Mouse (Mus musculus): ENCODE measurements around the gene Dennd4a.

Gene Dennd4a

DNA sequence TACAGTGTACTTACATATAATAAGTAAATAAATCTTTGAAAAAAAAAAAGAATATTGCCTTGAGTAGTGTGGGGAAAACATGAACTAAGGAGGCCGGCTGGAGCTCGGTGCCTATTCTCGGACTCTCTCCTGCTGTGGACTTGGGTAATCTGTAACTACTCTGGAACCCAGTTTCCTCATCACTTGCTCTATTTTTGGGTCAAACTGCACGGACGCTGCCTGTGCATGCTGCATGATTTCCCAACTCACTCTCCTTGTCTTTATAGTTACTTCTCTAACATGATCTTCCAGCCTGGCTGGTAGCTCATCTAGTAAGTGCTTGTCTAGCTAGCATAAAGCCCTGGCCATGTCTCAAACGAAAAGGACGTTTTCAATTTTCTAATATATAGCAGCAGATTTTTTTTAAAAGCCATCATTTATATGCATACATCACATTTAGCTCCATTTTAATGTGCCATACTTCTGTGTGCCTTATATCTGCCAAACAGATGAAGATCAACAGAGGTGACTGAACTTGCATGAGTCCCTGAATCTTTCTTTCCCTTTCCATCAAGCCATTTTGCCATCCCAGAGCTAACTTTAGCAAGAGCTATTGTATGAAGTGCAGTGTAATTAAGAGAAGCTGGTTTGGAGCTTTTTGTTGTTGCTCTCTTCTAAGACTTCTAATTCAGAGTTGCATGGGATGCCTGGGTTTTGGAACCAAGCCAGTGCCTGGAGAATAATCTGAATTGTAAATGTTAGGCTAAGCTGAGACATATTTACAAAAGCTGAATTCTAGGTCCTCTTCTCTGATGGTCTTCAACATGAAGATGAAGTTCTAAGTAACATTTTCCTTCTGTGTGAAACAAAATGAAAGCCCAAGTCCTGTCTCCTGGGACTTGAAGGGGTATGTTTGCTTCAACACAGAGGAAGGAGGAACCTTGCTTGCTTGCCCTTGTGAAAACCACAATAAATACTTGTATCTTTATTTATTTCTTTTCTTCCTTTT is 20.2 kb upstream of the Dennd4a start:
- no peak for DNase-seq (ENCODE audit: low read depth, low spot score)

DNA sequence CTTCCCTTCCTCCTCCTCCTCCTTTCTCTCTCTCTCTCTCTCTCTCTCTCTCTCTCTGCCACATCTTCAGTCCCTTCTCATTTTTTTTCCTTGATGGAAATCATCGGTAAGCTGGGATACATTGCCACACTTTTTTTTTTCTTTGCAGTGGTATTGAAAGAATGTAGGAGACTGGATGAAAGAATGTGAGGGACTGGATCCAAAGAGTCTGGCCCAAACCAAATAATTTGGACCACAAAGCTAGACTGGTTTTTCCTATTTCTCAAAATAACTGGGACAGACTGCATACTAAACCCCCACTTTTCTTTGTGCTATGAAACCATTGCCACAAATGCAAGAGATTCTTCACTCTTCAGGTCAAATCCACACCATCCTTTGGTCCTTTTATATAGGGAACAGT is 19.5 kb upstream of the Dennd4a start:
- no peak for DNase-seq (ENCODE audit: low read depth, low spot score)

DNA sequence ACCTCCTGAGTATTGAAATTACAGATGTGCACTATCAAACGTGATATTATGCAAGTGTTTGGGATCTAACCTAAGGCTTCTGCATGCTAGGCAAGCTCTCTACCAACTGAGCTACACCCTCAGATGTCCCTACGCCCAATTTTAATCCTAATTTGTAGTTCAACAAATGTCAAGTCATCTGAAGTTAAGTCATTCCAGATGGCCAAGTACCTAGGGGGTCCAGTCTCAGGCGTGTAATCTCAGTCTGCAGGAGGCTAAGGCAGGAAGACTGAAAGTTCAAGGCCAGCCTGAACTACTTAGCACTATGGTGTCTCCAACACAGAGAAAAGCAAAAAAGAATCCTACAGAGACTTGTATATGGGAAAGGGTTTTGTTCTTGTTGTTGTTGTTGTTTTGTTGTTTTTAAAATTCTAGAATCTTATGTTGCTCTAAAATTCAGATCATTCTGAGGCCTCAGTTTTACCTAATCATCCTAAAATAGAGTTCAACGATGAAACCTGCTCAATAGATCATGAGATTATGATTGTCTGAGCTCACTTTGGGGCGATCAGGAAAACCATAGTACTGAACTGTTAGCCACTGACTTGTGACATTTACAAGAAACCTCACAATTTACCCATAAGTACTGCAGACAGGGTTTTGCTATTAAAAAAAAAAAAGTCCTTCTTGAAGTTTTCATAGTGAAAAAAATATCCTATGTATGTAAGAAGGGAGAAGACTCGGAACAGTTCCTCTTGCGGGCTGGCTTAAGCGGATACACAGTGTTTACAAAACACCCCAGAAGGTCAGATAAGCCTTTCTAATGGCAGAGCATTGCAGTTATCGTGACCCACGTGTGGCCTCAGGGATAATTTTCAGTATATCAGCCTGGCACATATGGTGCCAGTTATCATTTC is 18.5 kb upstream of the Dennd4a start:
- no peak for DNase-seq (ENCODE audit: low read depth, low spot score)

DNA sequence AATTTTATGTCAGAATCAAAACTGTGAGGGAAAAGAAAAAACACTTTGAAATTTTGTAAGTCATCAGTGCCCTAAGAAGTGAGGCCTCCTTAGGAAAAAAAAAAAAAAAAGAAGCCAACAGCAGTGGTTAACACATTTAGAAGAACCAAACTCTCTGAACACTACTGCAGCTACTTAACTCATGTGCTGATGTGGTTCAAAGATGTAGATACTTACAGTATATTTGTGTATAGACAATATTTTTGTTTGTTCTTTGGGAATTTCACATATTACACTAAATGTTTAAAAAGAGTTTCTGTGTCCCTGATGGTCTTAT is 17.9 kb upstream of the Dennd4a start:
- DNase-seq (ENCODE audit: low read depth, low spot score): no peak

DNA sequence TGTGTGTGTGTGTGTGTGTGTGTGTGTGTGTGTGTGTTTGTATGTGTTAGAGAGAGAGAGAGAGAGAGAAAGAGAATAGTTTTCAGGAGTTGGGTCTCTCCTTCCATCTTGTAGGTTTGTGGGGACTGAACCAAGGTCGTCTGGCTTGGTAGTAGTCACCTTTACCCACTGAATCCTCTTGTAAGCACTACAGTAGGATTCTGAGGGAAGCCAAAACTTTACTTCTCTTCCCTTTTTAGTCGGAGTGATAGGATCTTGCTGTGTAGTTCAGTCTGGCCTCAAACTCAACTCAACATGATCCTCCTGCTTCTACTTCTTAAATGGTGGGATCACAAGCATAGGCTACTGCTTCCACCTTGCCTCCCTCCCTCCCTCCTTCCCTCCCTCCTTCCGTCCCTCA is 17.3 kb upstream of the Dennd4a start:
- no peak for DNase-seq (ENCODE audit: low read depth, low spot score)

DNA sequence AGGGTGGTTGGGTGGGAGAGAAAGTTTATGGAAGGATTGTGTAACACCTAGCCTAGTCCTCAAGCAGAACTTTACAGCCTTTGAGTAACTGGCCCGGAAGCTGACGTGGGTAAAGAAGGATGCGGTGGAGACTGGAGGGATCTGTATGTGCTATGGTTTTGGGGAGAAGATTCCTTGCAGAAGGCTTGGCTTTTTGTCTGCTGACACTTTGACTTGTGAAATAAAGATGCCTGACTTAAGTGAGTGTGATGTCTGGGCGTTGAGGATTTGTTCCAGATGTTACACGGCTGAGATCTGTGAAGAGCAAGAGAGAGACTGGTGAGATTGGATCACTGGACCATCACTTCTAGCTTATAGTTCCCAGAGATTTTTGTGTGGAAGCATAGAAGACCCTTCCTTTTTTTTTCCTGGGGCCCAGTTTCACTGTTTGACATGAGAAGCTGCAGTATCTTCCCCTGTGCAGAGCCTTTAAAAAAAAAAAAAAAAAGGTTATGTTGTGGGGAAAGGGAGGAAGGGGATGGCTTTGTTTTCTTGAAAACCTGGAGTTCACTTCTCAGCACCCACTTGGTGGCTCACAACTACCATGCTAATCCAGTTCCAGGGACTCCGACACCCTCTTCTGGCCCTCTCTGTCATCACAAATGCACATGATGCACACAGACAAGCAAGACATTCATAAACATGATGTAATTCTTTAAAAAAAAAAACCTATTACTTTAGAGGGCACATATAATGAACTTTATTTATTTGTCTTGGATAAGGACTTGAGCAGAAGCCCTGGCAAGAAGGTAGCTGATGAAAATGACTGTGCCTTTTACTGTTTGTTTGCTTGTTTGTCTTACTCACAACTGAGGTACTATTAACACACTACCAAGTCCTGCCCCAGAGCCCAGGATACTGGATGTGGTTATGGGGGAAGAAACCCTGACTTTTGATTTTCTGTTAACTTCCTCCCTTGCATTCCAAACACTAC is 16.4 kb upstream of the Dennd4a start:
- no peak for DNase-seq (ENCODE audit: low read depth, low spot score)

DNA sequence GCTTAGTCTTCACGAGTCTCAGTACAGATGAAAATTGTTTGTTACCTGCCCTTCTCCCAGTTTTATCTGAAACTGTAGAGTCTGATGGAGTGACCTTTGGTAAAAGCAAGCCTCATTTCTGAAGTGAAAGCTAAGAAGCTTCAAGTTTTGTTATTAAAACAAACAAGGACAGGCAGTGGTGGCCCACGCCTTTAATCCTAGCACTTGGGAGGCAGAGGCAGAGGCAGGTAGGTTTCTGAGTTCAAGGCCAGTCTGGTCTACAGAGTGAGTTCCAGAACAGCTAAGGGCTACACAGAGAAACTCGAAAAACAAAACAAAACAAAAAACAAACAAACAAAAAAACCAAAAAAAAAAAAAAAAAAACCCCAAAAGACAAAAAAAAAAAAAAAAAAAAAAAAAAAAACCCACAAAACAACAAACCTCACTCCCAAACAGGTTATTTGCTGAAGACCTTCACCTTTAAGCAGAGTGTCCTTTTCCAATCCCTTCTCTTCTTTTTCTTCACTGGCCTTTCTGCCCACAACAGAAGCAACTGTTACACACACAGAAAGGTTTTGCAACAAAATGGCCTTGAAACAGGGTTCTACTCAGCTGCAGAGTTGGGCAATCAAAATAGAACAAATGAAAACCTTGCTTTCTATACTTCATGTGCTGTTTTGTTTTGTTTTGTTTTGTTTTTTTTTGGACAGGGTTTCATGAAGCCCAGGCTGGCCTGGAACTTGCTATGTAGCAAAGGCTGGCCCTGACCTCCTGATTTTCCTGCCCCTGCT is 15.1 kb upstream of the Dennd4a start:
- no peak for DNase-seq (ENCODE audit: low read depth, low spot score)

DNA sequence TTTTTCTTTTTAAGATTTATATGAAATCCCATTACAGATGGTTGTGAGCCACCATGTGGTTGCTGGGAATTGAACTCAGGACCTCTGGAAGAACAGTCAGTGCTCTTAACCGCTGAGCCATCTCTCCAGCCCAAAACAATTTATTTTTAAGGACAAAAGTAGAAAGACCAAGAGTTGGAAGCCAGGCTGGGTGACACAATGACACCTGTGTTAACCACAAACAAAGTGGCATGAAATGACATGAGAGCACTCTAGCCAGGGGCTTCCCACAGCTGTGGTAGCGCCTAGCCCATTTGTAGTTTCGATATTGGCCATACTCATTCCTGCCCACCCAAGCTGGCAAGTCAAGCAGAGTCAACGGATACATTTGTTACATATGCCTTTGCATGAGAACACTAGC is 13.7 kb upstream of the Dennd4a start:
- no peak for DNase-seq (ENCODE audit: low read depth, low spot score)

DNA sequence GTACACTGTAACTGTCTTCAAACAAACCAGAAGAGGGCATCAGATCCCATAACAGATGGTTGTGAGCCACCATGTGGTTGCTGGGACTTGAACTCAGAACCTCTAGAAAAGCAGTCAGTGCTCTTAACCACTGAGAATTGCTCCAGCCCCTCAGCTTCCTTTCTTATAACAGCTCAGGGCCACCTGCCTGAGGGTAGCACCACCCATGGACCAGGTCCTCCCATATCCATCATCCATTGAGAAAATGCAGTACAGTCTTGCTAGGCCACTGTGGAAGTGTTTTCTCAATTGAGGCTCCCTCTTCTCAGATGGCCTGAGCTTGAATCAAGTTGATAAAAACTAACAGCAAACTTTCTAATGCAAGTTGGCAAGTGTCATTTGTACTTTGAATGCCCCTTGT is 13.0 kb upstream of the Dennd4a start:
- no peak for DNase-seq (ENCODE audit: low read depth, low spot score)

DNA sequence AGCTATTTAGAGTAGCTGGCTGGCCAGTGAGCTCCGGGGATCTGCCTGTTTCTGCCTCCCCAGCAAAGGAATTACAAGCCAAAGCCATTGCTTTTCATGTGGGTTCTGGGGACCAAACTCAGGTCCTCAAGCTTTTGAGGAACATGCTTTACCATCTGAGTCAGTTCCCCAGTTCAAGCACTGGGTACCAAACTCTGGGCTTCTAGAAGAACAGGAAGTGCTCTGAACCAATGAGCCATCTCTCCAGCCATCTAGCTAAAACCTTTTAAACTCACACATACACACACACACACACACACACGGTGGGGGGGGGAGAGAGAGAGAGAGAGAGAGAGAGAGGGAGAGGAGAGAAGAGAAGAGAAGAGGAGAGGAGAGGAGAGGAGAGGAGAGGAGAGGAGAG is 12.3 kb upstream of the Dennd4a start:
- no peak for DNase-seq (ENCODE audit: low read depth, low spot score)

DNA sequence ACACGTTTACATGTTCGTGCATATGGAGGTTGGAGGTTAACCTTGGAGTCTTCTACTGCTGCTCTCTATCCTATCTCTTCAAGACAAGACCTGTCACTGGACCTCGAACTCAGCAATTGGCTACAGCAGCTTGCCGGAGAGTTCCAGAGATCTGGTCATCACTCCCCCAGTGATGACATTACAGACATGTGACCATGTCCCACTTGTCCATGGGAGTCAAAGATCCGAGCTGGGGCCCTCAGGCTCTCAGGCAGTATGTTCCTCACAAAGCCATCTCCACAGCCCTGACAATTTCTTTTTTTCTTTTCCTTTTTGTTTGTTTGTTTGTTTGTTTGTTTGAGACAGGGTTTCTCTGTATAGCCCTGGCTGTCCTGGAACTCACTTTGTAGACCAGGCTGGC is 11.6 kb upstream of the Dennd4a start:
- no peak for DNase-seq (ENCODE audit: low read depth, low spot score)

DNA sequence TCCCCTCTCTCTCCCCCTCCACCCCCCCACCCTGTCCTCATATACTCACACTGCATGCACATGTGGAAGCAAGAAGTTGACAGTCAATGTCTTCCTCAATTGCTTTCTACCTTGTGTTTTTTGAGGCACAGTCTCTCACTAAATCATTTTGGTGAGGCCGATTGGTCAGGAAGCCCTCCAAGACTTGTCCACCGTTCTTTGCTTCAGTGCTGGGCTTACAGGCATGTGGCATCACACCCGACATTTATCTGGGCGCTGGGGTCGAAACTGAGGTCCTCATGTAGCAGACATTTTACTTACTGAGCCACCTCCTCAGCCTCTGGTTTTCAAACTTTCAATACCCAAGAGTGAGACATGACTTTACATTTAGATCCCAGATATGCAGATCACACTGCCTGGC is 8.6 kb upstream of the Dennd4a start:
- DNase-seq (ENCODE audit: low read depth, low spot score): no peak

DNA sequence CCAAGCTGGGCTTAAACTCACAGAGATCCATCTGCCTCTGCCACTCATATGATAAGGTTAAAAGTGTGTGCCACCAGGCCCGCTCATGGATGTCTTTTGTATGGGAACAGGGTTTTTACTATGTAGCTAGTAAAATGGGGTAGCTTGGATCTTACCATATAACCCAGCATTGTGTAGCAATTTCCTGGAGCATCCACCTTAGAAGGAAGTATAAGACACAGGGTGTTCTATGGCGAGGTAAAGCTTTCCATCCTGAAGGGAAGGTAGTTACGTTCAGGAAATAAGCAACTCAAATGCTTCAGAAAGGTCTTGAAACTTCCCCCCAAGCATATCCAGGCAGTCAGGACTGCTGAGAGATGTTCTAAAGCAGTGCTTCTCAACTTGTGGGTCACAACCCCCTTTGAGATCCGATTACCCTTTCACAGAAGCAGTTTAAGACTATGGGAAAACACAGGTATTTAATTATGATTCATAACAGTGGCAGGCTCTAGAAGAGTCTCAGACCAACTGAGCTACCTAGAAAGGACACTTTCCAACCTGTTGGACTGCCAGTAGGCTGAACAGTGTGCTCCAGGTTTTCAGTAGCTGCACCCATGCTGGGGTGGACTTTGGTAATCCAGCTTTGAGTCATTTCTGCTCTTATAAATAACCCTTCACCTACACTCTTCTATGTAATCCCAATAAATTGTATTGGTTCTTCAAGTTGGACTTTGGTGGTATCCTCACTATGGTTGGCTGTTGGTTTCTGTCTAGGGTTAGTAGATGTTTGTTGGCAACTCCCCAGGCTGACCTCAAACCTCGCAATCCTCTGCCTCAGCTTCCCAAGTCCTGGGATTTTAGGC is 7.5 kb upstream of the Dennd4a start:
- DNase-seq (ENCODE audit: low read depth, low spot score): no peak

DNA sequence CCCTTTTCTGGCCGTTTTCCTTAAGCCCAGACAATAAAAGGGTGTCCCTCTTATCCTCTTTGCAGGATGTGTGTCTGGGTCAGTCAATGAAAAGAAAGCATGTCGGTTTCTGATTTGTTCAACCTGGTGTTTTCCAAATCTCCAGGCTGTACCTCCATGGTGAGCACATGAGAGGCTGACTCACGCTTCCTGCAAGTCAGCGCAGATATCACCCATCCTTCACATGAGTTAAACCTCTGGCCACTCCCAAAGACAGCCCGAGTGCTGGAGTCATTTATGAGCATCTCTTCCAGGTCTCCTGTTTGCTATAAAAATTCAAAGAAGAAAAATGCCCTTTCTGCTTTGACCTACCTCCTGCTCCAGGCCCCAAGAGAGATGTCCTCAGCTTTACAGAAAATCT is 5.3 kb upstream of the Dennd4a start:
- DNase-seq (ENCODE audit: low read depth, low spot score): no peak

DNA sequence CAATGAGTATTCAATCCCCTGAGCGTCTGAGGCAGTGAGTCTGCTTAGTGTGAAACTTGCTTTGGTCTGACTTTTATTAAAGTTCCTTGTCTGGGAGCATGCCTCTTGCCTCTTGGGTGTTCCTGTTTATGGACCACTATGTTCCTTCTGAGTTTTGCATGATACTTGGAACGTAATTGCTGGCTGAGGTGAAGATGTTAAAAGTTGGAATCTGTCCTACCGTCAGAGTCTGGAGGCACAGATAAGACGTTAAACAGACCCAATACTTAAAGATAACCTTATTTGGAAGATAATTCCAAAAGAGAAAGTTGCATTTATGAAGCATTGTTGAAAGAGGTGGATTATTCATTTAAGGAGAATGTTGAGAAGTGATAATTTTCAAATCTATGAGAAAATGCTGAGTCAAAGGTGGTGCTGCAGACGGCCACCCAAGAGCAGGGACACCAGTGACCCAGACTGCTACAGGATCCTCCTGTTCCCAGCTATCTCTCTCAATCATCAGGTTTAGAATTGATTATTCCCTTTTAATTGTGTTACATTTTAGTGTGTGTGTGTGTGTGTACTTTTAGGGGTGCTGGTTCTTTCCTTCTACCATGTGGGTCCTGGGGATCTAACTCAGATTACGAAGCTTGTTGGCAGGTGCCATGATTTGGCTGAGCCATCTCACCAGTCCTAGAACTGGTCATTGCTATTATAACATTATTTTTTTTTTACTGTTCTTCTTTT is 4.6 kb upstream of the Dennd4a start:
- DNase-seq (ENCODE audit: low read depth, low spot score): no peak

DNA sequence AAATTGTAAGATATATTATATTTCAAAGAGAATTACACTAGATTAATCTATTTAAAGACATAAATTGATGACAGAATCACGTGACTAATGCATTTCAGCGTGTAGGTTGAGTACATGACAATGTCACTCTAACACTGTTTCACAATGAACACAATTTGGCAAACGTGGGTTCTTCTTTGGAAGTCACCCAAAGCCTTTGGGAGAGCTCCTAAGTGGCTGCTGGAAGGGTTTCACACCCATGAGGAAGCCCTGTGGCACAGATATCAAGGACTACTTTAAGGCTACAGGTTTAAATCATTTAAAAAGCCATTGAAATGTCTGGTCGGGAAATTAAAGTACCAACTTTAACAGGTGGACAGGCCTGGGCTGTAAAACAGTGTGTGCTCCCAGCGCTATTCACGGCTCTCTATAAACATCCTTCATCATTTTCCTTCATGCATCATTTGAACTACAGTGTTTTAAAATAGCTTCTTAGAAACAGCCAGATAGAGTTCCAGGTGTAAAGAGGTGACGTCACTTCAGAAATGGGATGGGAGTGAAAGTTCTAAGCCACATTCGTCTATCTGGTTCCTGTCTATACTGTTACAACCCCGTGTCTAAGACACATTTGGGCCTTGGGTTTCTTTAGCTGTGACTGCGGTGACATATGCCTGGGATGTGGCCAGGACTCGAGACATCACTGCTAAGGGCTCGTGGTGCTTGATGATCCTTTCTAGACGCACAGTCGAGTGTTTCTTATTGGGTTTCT is 3.9 kb upstream of the Dennd4a start:
- DNase-seq (ENCODE audit: low read depth, low spot score): no peak

DNA sequence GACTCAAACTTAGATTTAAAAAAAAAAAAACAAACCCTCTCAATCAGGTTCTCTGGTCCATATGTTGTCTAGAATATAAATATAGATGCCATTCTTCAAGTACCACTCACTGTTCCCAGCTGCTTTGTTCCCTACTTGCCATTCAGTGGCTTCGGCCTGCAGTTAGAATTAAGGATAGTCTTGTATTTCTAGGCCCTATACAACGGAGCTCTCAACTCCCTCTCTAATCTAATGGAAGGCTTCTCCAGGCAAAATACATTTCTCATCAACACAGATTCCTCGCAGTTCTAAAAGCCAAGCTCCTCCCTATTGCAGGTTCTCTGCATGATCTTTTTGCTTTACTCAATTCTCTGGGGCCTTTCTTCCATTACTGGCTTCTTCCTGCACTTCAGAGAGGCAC is 1.3 kb upstream of the Dennd4a start:
- DNase-seq (ENCODE audit: low read depth, low spot score): no peak

All from embryo, embryonic 11.5 days (tissue).